Mouse (Mus musculus) forebrain, postnatal 0 days (tissue): ENCODE measurements at regions not wholly inside any gene's neighbourhood (a gene's known extent, or its start where the extent isn't known, plus 50 kb on each side); places are given as distances from the start of the nearest gene placed in this dataset.
A peak's percentile ranks its signal among the peaks of the same experiment; 100 is the strongest.

ENCODE experiments used
- ATAC-seq: fragments of 200-750 bp; cut with Nextera tagmentation; 2 replicates; pipeline ENCODE4 v1.8.0; 2017; ENCODE audit warnings: mild to moderate bottlenecking, moderate library complexity
- DNase-seq: peaks from one replicate; pipeline ENCODE4 v3.0.0-alpha.2; 2015
- H3K27ac ChIP-seq: fragments of 300-500 bp; sonication (generic); 2 replicates; pipeline ENCODE4 v1.5.1; 2014; ENCODE audit warnings: low read depth, mild to moderate bottlenecking, antibody characterized with exemption, low read length, moderate library complexity, mixed read lengths
- H3K27me3 ChIP-seq: fragments of 300-500 bp; sonication (generic); 2 replicates; pipeline ENCODE4 v1.6.1; 2014; ENCODE audit warnings: mild to moderate bottlenecking, low read length, mixed read lengths; ENCODE audit not compliant: insufficient read depth
- H3K36me3 ChIP-seq: fragments of 300-500 bp; sonication (generic); 2 replicates; pipeline ENCODE4 v1.6.1; 2014; ENCODE audit warnings: mild to moderate bottlenecking, moderate library complexity; ENCODE audit not compliant: insufficient read depth
- H3K4me1 ChIP-seq: fragments of 300-500 bp; sonication (generic); 2 replicates; pipeline ENCODE4 v1.6.1; 2014; ENCODE audit warnings: antibody characterized with exemption; ENCODE audit not compliant: insufficient read depth
- H3K4me2 ChIP-seq: fragments of 300-500 bp; sonication (generic); 2 replicates; pipeline ENCODE4 v1.6.1; 2014; ENCODE audit warnings: low read depth, mild to moderate bottlenecking, moderate library complexity
- H3K4me3 ChIP-seq: fragments of 300-500 bp; sonication (generic); 2 replicates; pipeline ENCODE4 v1.5.1; 2014; ENCODE audit warnings: low read depth, low read length, mixed read lengths
- H3K9ac ChIP-seq: fragments of 300-500 bp; sonication (generic); 2 replicates; pipeline ENCODE4 v1.6.1; 2014; ENCODE audit warnings: mild to moderate bottlenecking
- H3K9me3 ChIP-seq: fragments of 300-500 bp; sonication (generic); 2 replicates; pipeline ENCODE4 v1.6.1; 2016; ENCODE audit warnings: low read length
- CTCF ChIP-seq: sonication (generic); IDR thresholded peaks from 2 replicates; pipeline ENCODE4 v1.5.1; 2016; ENCODE audit warnings: antibody characterized with exemption, control low read depth, low read depth
- WGBS: fragments of 180-500 bp; shearing (Covaris S2); extraction: QIAGEN DNeasy Blood & Tissue Kit; methylation state at CpG from one replicate; pipeline ENCODE4 v1.1.7; 2014; 5-methylcytosine and 5-hydroxymethylcytosine counted together

DNA sequence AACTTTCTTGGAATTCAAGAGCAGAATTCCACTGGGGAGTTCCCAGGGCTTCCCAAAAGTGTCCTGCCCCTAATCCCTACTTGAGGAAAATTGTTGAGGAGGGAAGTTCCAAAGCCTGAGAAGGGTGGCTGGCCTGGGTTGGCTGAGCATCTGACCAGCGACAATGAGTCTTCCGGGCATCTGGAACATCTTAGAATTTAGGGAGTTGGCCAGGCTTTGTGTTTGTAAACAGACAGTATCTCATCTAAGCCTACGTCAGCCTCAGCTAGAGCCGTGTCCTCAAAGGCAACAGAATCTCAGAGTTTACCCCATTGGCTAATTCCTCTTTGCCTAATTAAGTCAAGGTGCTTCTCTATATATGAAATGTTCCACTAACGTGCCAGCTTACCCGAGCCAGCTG lies 141.6 kb downstream of the Dll1 start:
- no peak for ATAC-seq
- no peaks in the 10 kb centered on the region for H3K27me3 ChIP-seq
- H3K4me1 ChIP-seq: no peaks in the 10 kb centered on the region
- no peak overlapping the region for H3K27ac ChIP-seq
- WGBS: 88% methylated on average over 6 of the region's 6 CpGs
- TF ChIP-seq CTCF: no peak
- H3K4me3 ChIP-seq: no peak overlapping the region
- no peak for DNase-seq
- no peak overlapping the region for H3K9ac ChIP-seq
- no peaks in the 10 kb centered on the region for H3K9me3 ChIP-seq
- H3K36me3 ChIP-seq: no peaks in the 10 kb centered on the region
- no peak overlapping the region for H3K4me2 ChIP-seq

DNA sequence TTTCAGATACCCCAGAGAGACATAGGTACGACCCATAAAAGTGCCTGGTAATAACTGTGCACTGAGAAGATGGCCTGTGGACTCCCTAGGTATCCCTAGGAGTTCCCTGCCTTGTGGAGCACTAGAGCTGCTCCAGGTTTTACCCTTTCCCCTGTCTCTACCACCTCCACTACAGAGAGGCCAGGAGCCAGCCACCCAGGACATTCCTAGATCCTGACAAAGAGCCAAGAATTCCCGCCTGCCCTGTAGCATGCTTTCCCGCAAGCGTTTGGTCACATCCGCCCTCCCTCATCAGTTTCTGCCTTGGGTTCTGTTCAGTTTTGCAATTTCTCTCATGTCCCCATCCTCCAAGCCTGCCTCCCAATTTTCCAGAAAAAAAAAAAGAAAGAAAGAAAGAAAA lies 145.5 kb downstream of the Dll1 start:
- H3K36me3 ChIP-seq: no peaks in the 10 kb centered on the region
- no peak overlapping the region for H3K4me3 ChIP-seq

DNA sequence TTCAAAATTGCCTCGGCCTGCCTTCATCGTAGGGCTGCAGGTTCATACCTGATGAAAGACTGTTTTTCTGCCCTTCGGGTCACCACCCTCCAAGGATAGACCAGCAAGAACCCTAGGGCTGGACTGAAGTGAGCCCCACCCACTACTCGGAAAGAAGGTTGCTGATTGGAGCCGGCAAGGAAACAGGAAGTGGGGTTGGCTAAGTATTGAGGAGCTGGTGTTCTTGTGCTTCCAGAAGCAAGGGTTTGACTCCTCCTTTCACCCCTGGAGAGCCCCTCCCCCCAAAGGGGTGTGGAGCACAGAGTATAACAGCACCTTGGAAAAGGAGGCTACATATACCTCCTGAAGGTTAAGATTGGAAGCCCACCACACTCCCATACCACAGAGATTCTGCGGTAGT lies 147.5 kb downstream of the Dll1 start:
- DNase-seq (no peak), ATAC-seq (no peak)
- no peak overlapping the region for H3K4me3 ChIP-seq
- 87% methylated on average over 6 of the region's 6 CpGs for WGBS
- no peaks in the 10 kb centered on the region for H3K27me3 ChIP-seq
- no peak overlapping the region for H3K27ac ChIP-seq
- H3K36me3 ChIP-seq: no peaks in the 10 kb centered on the region
- H3K4me2 ChIP-seq: no peak overlapping the region
- TF ChIP-seq CTCF: no peak
- H3K9me3 ChIP-seq: no peaks in the 10 kb centered on the region
- H3K4me1 ChIP-seq: no peaks in the 10 kb centered on the region
- no peak overlapping the region for H3K9ac ChIP-seq

More for the DNA sequence above, 145.5 kb downstream of the Dll1 start:
- ATAC-seq: no peak
- Histone ChIP-seq H3K27me3 (no peaks in the 10 kb centered on the region), H3K27ac (no peak overlapping the region), H3K4me1 (no peaks in the 10 kb centered on the region), H3K9ac (no peak overlapping the region), H3K9me3 (no peaks in the 10 kb centered on the region), H3K4me2 (no peak overlapping the region)
- WGBS: 51% methylated on average over 5 of the region's 5 CpGs
- no peak for DNase-seq
- TF ChIP-seq CTCF: no peak

DNA sequence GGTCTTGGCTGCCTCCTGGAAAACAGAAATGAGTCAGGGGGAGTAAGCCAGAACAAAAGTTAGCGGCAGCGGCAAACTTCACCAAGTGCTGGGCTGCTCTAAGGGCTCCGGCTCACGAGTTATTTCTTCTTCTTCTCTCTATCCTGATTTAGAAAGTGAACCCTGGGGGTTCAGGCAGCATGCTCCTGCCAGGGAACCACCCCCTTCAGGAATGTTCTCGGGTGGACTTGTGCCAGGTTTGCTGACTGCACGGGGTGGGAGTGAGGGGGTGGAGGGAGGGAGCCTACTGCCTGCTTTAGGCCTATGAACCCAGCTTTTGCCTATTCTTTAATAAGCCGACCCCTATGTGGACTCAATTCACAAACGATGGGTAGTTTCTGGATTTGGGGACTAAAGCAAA lies 148.6 kb downstream of the Dll1 start:
- DNase-seq (no peak), ATAC-seq (no peak)
- 55% methylated on average over 8 of the region's 8 CpGs for WGBS
- Histone ChIP-seq H3K9me3 (no peaks in the 10 kb centered on the region), H3K4me1 (no peaks in the 10 kb centered on the region), H3K27me3 (no peaks in the 10 kb centered on the region), H3K4me2 (no peak overlapping the region), H3K36me3 (no peaks in the 10 kb centered on the region), H3K4me3 (no peak overlapping the region), H3K27ac (no peak overlapping the region), H3K9ac (no peak overlapping the region)
- no peak for TF ChIP-seq CTCF

DNA sequence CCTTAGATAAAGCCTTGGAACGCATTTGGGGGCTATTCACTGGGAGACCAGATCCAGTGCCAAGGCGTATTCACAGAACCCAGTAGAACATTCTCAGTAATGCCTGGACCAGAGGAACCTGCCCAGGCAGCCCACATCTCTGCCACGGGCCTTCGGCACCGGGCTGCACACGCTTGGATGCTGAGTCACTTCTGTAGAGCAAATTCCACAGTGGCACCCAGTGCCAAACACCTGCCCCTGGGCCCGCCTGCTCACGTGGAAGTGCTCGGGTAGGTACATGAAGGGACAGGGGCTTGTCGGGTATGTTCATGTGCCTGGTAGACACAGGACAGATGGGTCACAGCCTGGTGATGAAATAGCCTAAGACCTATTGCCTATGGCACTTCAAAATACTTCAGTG lies 152.8 kb downstream of the Dll1 start:
- no peak for TF ChIP-seq CTCF

DNA sequence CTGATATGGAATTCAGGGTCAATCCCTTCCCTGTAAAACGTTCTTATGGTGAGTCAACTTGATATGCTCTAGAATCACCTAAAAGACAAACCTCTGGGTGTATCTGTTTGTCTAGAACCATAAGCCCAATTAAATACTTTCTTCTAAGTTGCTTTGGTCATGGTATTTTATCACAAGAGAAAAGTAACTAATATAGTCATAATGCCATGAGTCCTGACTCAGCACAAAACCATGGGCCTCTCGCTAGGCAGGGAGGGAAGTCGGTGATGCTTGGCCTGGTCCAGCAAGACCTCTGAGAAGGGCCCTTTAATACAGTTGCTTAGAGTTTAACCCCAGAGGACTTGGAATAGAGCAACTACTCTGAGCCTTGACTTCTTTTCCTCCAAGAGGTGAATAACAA lies 153.7 kb downstream of the Dll1 start:
- DNase-seq (no peak), ATAC-seq (no peak)
- no peaks in the 10 kb centered on the region for H3K27me3 ChIP-seq
- no peak overlapping the region for H3K27ac ChIP-seq
- WGBS: 88% methylated on average over 3 of the region's 3 CpGs
- no peaks in the 10 kb centered on the region for H3K4me1 ChIP-seq
- H3K9me3 ChIP-seq: no peaks in the 10 kb centered on the region
- H3K4me2 ChIP-seq: no peak overlapping the region
- TF ChIP-seq CTCF: no peak
- H3K36me3 ChIP-seq: no peaks in the 10 kb centered on the region
- H3K9ac ChIP-seq: no peak overlapping the region
- H3K4me3 ChIP-seq: no peak overlapping the region

More for the DNA sequence above, 152.8 kb downstream of the Dll1 start:
- no peaks in the 10 kb centered on the region for H3K4me1 ChIP-seq
- ATAC-seq: no peak
- H3K9ac ChIP-seq: no peak overlapping the region
- H3K27me3 ChIP-seq: no peaks in the 10 kb centered on the region
- H3K4me3 ChIP-seq: no peak overlapping the region
- no peaks in the 10 kb centered on the region for H3K36me3 ChIP-seq
- DNase-seq: no peak
- no peak overlapping the region for H3K27ac ChIP-seq
- no peaks in the 10 kb centered on the region for H3K9me3 ChIP-seq
- 95% methylated on average over 10 of the region's 10 CpGs for WGBS
- H3K4me2 ChIP-seq: no peak overlapping the region

DNA sequence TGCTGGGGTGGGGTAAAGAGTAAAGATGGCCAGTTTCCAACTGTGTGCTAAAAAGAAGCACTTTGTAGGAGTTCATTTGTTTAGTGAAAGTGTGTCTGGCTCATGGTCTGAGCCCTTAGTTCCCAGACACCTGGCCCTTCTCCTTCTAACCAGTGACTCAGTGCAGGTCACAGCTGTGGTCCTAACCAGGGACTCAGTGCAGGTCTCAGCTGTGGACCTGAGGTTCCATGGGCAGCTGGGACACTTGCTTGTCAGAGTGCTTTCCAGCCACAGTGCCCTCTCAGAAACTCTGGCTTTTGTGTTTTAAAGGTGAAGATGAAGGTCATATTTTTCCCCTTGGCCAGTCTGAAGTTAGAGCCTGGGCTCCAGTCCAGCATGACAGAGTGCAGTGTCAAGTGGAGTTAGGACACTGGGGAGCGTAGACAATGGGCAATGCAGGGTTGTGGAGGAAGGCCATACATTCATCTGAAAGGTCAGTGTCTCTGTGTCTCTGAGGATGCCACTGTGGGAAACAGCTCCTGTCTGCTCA lies 162.5 kb downstream of the Dll1 start:
- H3K27me3 ChIP-seq: no peaks in the 10 kb centered on the region
- 96% methylated on average over 1 of the region's 1 CpGs for WGBS
- H3K4me3 ChIP-seq: no peak overlapping the region
- H3K27ac ChIP-seq: no peak overlapping the region
- no peaks in the 10 kb centered on the region for H3K36me3 ChIP-seq
- H3K9me3 ChIP-seq: no peaks in the 10 kb centered on the region
- DNase-seq (no peak), ATAC-seq (no peak)
- no peak overlapping the region for H3K9ac ChIP-seq
- H3K4me2 ChIP-seq: no peak overlapping the region
- TF ChIP-seq CTCF: no peak
- no peaks in the 10 kb centered on the region for H3K4me1 ChIP-seq

DNA sequence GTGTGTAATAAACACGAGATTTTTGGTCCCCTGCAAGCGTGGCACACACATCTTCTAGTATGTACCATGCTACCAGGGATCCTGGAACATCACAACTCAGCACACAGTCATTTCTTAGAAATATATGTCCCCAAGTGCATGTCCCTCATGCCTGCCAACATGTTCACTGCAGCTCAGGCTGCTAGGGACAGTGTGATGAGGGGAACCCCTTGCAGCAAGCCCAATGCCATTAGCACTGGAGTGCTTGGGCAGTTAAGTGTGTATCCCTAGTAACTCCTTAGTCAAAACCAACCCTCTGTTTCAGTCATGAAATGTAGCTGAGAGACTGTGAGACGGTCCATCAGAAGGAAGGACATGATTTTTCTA lies 167.5 kb upstream of the Gm3448 start:
- 24% methylated on average over 3 of the region's 3 CpGs for WGBS
- H3K27me3 ChIP-seq: no peaks in the 10 kb centered on the region
- H3K9ac ChIP-seq: peak overlapping the region; percentile 62
- DNase-seq: no peak
- peak overlapping the region; percentile 87 for H3K27ac ChIP-seq
- ATAC-seq: peak; percentile 40
- H3K4me1 ChIP-seq: peaks cover 9% of the 10 kb centered on the region; the same call in 1 of the 2 replicates
- no peaks in the 10 kb centered on the region for H3K9me3 ChIP-seq
- H3K36me3 ChIP-seq: no peaks in the 10 kb centered on the region
- peak overlapping the region; percentile 38 for H3K4me3 ChIP-seq
- no peak for TF ChIP-seq CTCF
- H3K4me2 ChIP-seq: peak overlapping the region; percentile 56
